Mouse (Mus musculus) forebrain, embryonic 14.5 days (tissue): ENCODE results near the gene Qrich1. TPM values are rescaled to one million over a fixed set of nuclear protein-coding genes. Genes with fewer than 3 reads are reported as not detected.

Experiments used
- ATAC-seq: fragments of 200-750 bp; cut with Nextera tagmentation; 2 replicates; pipeline ENCODE4 v1.8.0; 2017; ENCODE audit warnings: mild to moderate bottlenecking, moderate library complexity
- DNase-seq: peaks from one replicate; pipeline ENCODE4 v3.0.0-alpha.2; 2015; ENCODE audit warnings: low spot score
- H3K27ac ChIP-seq: fragments of 300-500 bp; sonication (generic); 2 replicates; pipeline ENCODE4 v1.5.1; 2014; ENCODE audit warnings: low read depth, mild to moderate bottlenecking, control low read depth, low read length, moderate library complexity
- H3K27me3 ChIP-seq: fragments of 300-500 bp; sonication (generic); replicated peaks from 2 replicates; pipeline ENCODE4 v1.6.1; 2014; ENCODE audit warnings: low read length, control low read depth, mixed read lengths; ENCODE audit not compliant: control insufficient read depth, insufficient read depth
- H3K36me3 ChIP-seq: fragments of 300-500 bp; sonication (generic); 2 replicates; pipeline ENCODE4 v1.6.1; 2014; ENCODE audit warnings: low read length, control low read depth; ENCODE audit not compliant: control insufficient read depth, insufficient read depth
- H3K4me1 ChIP-seq: fragments of 300-500 bp; sonication (generic); 2 replicates; pipeline ENCODE4 v1.6.1; 2014; ENCODE audit warnings: antibody characterized with exemption, low read length, control low read depth; ENCODE audit not compliant: control insufficient read depth, insufficient read depth
- H3K4me2 ChIP-seq: fragments of 300-500 bp; sonication (generic); 2 replicates; pipeline ENCODE4 v1.6.1; 2014; ENCODE audit warnings: mild to moderate bottlenecking, control low read depth, low read length
- H3K4me3 ChIP-seq: fragments of 300-500 bp; sonication (generic); 2 replicates; pipeline ENCODE4 v1.5.1; 2014; ENCODE audit warnings: low read depth, low read length, control low read depth
- H3K9ac ChIP-seq: fragments of 300-500 bp; sonication (generic); 2 replicates; pipeline ENCODE4 v1.6.1; 2014; ENCODE audit warnings: mild to moderate bottlenecking, low read length, control low read depth, moderate library complexity
- H3K9me3 ChIP-seq: fragments of 300-500 bp; sonication (generic); replicated peaks from 2 replicates; pipeline ENCODE4 v1.6.1; 2016; ENCODE audit warnings: low read length, control low read depth, mixed read lengths; ENCODE audit not compliant: control insufficient read depth
- WGBS: fragments of 180-500 bp; shearing (Covaris S2); extraction: QIAGEN DNeasy Blood & Tissue Kit; methylation state at CpG from one replicate; pipeline ENCODE4 v1.1.7; 2014; 5-methylcytosine and 5-hydroxymethylcytosine counted together
- polyA plus RNA-seq: library from polyadenylated mRNA; unstranded; fragments of >200 nt; fragmentation: Nextera tagmentation; extraction: Ambion mirVana; gene quantifications from 2 replicates; pipeline ENCODE4 v1.2.1, GENCODE M21; 2014

Gene Qrich1
- polyA plus RNA-seq, 1 experiment from 2014 or later = 143 TPM

DNA sequence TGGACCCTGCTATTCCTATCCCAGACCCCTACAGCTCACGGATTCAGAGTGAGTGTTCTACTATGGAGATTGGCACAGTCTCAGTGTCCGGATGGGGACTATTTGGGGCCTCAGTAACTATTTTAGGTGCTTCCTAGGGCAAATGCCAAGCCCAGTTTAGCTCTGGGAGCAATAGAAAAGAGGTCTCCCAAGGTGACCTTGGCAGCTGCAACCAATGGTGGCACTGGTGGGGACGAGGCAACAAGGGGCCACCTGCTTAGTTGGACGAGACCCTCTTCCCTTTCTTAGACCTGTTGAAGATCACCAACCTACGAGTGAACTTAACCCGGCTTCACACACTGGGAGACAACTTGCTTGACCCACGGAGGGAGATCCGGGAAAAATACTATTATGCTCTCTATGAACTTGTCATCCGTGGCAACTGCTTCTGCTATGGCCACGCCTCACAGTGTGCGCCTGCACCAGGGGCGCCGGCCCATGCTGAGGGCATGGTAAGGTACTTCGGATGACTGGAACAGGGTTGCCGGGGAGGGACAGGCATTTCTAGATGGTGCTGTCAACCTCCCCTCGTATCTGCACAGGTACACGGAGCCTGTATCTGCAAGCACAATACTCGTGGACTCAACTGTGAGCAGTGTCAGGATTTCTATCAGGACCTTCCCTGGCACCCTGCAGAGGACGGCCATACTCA is 34.9 kb upstream of the Qrich1 start:
- Histone ChIP-seq H3K27ac (no peak overlapping the region), H3K9ac (no peak overlapping the region)

GRCm38 (mm10) chr9:108483051-108483790 is 33.4 kb upstream of the Qrich1 start:
- Histone ChIP-seq H3K9ac (no peak overlapping the region), H3K4me1 (peaks cover 6% of the 10 kb centered on the region), H3K27me3 (no peaks in the 10 kb centered on the region), H3K4me2 (no peak overlapping the region), H3K9me3 (no peaks in the 10 kb centered on the region), H3K36me3 (peaks cover 27% of the 10 kb centered on the region; the same call in 1 of the 2 replicates), H3K27ac (no peak overlapping the region), H3K4me3 (no peak overlapping the region)
- ATAC-seq = no peak
- 92% methylated on average over 18 of the region's 18 CpGs for WGBS
- DNase-seq = no peak

More for the DNA sequence above, 34.9 kb upstream of the Qrich1 start:
- no peaks in the 10 kb centered on the region for H3K27me3 ChIP-seq
- no peaks in the 10 kb centered on the region for H3K9me3 ChIP-seq
- H3K4me1 ChIP-seq = peaks cover 6% of the 10 kb centered on the region
- H3K36me3 ChIP-seq = peaks cover 13% of the 10 kb centered on the region; the same call in 1 of the 2 replicates
- no peak overlapping the region for H3K4me3 ChIP-seq
- no peak for ATAC-seq
- no peak overlapping the region for H3K4me2 ChIP-seq
- WGBS = 89% methylated on average over 19 of the region's 19 CpGs
- no peak for DNase-seq

DNA sequence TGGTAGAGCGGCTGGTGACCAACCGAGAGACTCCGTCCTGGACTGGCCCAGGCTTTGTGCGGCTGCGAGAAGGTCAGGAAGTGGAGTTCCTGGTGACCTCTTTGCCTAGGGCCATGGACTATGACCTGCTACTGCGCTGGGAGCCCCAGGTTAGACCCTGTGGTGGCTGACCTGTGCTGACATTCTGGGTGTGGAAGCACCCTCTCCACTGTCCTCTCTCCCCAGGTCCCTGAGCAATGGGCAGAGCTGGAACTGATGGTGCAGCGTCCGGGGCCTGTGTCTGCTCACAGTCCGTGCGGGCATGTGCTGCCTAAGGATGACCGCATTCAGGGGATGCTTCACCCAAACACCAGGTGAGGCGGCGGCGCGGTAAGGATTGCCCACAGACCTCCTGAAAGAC is 32.6 kb upstream of the Qrich1 start:
- Histone ChIP-seq H3K4me2 (no peak overlapping the region), H3K27ac (no peak overlapping the region), H3K36me3 (peaks cover 35% of the 10 kb centered on the region), H3K9me3 (no peaks in the 10 kb centered on the region), H3K9ac (no peak overlapping the region), H3K4me3 (no peak overlapping the region), H3K4me1 (peaks cover 4% of the 10 kb centered on the region), H3K27me3 (no peaks in the 10 kb centered on the region)
- WGBS = 96% methylated on average over 15 of the region's 15 CpGs
- ATAC-seq (no peak), DNase-seq (no peak)

DNA sequence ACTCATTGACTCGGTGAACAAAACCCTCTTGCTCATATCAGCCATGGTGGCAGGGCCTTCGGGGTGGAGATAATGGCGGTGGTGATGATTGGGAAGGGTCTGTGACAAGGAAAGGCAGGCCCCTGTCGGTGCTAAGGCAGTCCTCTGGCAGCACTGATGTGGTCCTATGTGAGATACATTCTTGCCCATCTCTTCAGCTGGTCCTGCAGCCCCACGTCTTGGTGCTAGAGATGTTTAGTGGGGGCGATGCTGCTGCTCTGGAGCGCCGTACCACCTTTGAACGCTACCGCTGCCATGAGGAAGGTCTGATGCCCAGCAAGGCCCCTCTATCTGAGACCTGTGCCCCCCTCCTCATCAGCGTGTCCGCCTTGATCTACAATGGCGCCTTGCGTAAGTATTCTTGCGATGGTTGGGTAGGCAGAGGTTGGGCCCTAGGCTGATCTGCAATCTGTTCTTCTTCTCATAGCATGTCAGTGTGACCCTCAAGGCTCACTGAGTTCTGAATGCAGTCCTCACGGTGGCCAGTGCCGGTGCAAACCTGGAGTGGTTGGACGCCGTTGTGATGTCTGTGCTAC is 31.2 kb upstream of the Qrich1 start:
- H3K27ac ChIP-seq = no peak overlapping the region
- no peak overlapping the region for H3K4me2 ChIP-seq
- peaks cover 39% of the 10 kb centered on the region for H3K36me3 ChIP-seq
- H3K9me3 ChIP-seq = no peaks in the 10 kb centered on the region
- 96% methylated on average over 19 of the region's 19 CpGs for WGBS
- DNase-seq (no peak), ATAC-seq (no peak)
- H3K9ac ChIP-seq = no peak overlapping the region
- peaks cover 4% of the 10 kb centered on the region; the same call in 1 of the 2 replicates for H3K4me1 ChIP-seq
- no peak overlapping the region for H3K4me3 ChIP-seq
- no peaks in the 10 kb centered on the region for H3K27me3 ChIP-seq

DNA sequence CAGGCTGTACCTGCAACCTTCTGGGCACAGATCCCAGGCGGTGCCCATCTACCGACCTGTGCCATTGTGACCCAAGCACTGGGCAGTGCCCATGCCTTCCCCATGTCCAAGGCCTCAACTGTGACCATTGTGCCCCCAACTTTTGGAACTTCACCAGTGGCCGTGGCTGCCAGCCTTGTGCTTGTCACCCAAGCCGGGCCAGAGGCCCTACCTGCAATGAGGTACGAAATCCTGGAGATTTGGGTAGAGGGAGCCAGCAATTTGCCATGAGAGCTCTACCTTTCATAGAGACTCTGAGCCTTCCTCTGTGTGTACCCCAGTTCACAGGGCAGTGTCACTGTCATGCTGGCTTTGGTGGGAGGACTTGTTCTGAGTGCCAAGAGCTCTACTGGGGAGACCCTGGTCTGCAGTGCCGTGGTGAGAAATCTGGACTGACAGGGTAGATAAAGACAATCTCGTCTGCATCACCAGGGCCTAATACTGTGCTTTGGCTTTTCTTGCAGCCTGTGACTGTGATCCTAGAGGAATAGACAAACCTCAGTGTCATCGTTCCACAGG is 29.6 kb upstream of the Qrich1 start:
- WGBS = 91% methylated on average over 8 of the region's 8 CpGs
- H3K4me3 ChIP-seq = no peak overlapping the region
- no peaks in the 10 kb centered on the region for H3K9me3 ChIP-seq
- no peak overlapping the region for H3K4me2 ChIP-seq
- H3K4me1 ChIP-seq = peaks cover 12% of the 10 kb centered on the region
- H3K27ac ChIP-seq = no peak overlapping the region
- DNase-seq (no peak), ATAC-seq (no peak)
- H3K9ac ChIP-seq = no peak overlapping the region
- H3K27me3 ChIP-seq = no peaks in the 10 kb centered on the region
- H3K36me3 ChIP-seq = peaks cover 38% of the 10 kb centered on the region

DNA sequence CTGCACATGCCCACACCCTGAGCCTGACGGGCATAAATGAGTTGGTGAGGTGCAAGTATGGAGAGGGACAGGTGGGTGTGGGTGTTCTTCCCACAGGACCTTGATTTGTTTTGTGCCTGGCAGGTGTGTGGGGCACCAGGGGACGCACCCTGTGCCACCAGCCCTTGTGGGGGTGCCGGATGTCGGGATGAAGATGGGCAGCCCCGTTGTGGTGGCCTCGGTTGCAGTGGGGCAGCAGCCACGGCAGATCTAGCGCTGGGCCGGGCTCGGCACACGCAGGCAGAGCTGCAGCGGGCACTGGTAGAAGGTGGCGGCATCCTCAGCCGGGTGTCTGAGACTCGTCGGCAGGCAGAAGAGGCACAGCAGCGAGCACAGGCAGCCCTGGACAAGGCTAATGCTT is 28.2 kb upstream of the Qrich1 start:
- 93% methylated on average over 17 of the region's 17 CpGs for WGBS
- no peak overlapping the region for H3K4me3 ChIP-seq
- H3K9ac ChIP-seq = no peak overlapping the region
- H3K27me3 ChIP-seq = no peaks in the 10 kb centered on the region
- H3K27ac ChIP-seq = no peak overlapping the region
- no peak for DNase-seq
- H3K4me2 ChIP-seq = no peak overlapping the region
- H3K36me3 ChIP-seq = peaks cover 49% of the 10 kb centered on the region
- H3K9me3 ChIP-seq = no peaks in the 10 kb centered on the region
- peaks cover 15% of the 10 kb centered on the region for H3K4me1 ChIP-seq
- ATAC-seq = no peak

GRCm38 (mm10) chr9:108489215-108489614 is 27.4 kb upstream of the Qrich1 start:
- WGBS = 96% methylated on average over 20 of the region's 20 CpGs
- Histone ChIP-seq H3K9me3 (no peaks in the 10 kb centered on the region), H3K4me2 (no peak overlapping the region), H3K4me1 (peaks cover 15% of the 10 kb centered on the region), H3K27ac (0 out of 2 replicates have a peak overlapping the region, but pooled peaks have one; percentile 96), H3K4me3 (no peak overlapping the region), H3K9ac (no peak overlapping the region), H3K36me3 (peaks cover 56% of the 10 kb centered on the region), H3K27me3 (no peaks in the 10 kb centered on the region)
- ATAC-seq (no peak), DNase-seq (no peak)

- peak overlapping the region; percentile 94 for H3K4me2 ChIP-seq
- ATAC-seq = no peak; the same call in 1 of the 2 replicates
- H3K4me3 ChIP-seq = peak overlapping the region; percentile 98
- no peaks in the 10 kb centered on the region for H3K27me3 ChIP-seq
- peaks cover 15% of the 10 kb centered on the region for H3K4me1 ChIP-seq
- DNase-seq = no peak
- peak overlapping the region; percentile 96 for H3K27ac ChIP-seq
- peaks cover 63% of the 10 kb centered on the region for H3K36me3 ChIP-seq
- H3K9ac ChIP-seq = peak overlapping the region; percentile 96
- WGBS = 68% methylated on average over 26 of the region's 26 CpGs
- no peaks in the 10 kb centered on the region for H3K9me3 ChIP-seq
Observed at GRCm38 (mm10) chr9:108489702-108490558, 26.7 kb upstream of the Qrich1 start.
